Mouse (Mus musculus) limb, embryonic 11.5 days (tissue): ENCODE measurements around the gene BC004004. TPM values are rescaled to one million over a fixed set of nuclear protein-coding genes. Genes with fewer than 3 reads are reported as not detected.
"Not testable (repeated sequence)": the region's sequence is repeated elsewhere in the genome, so short reads cannot be mapped to it uniquely, and the experiment has no call there.

ENCODE experiments used
- ATAC-seq: fragments of 200-750 bp; cut with Nextera tagmentation; 2 replicates; pipeline ENCODE4 v1.8.0; 2017; ENCODE audit warnings: low read depth; ENCODE audit not compliant: insufficient number of reproducible peaks, low FRiP score, low TSS enrichment
- DNase-seq: peaks from one replicate; pipeline ENCODE4 v3.0.0-alpha.2; 2015; ENCODE audit warnings: low spot score
- H3K27ac ChIP-seq: fragments of 300-500 bp; sonication (generic); replicated peaks from 2 replicates; pipeline ENCODE4 v1.5.1; 2014; ENCODE audit warnings: low read depth, mild to moderate bottlenecking, low read length
- H3K27me3 ChIP-seq: fragments of 300-500 bp; sonication (generic); 2 replicates; pipeline ENCODE4 v1.6.1; 2014; ENCODE audit warnings: mild to moderate bottlenecking, low read length, mixed read lengths; ENCODE audit not compliant: control insufficient read depth, insufficient read depth
- H3K36me3 ChIP-seq: fragments of 300-500 bp; sonication (generic); 2 replicates; pipeline ENCODE4 v1.6.1; 2014; ENCODE audit warnings: mild to moderate bottlenecking, low read length, moderate library complexity, mixed read lengths; ENCODE audit not compliant: control insufficient read depth, insufficient read depth
- H3K4me1 ChIP-seq: fragments of 300-500 bp; sonication (generic); 2 replicates; pipeline ENCODE4 v1.6.1; 2014; ENCODE audit warnings: low read length, mixed read lengths; ENCODE audit not compliant: control insufficient read depth, insufficient read depth
- H3K4me2 ChIP-seq: fragments of 300-500 bp; sonication (generic); 2 replicates; pipeline ENCODE4 v1.6.1; 2014; ENCODE audit warnings: low read depth, mild to moderate bottlenecking, moderate library complexity; ENCODE audit not compliant: severe bottlenecking
- H3K4me3 ChIP-seq: fragments of 300-500 bp; sonication (generic); 2 replicates; pipeline ENCODE4 v1.5.1; 2014; ENCODE audit warnings: low read depth, low read length
- H3K9ac ChIP-seq: fragments of 300-500 bp; sonication (generic); 2 replicates; pipeline ENCODE4 v1.6.1; 2014; ENCODE audit warnings: mild to moderate bottlenecking, low read length
- H3K9me3 ChIP-seq: fragments of 300-500 bp; sonication (generic); 2 replicates; pipeline ENCODE4 v1.6.1; 2016; ENCODE audit warnings: low read length; ENCODE audit not compliant: control insufficient read depth
- WGBS: fragments of 180-500 bp; shearing (Covaris S2); extraction: QIAGEN DNeasy Blood & Tissue Kit; methylation state at CpG from one replicate; pipeline ENCODE4 v1.1.7; 2014; 5-methylcytosine and 5-hydroxymethylcytosine counted together
- polyA plus RNA-seq: library from polyadenylated mRNA; unstranded; fragments of >200 nt; fragmentation: Nextera tagmentation; extraction: Ambion mirVana; gene quantifications from 2 replicates; pipeline ENCODE4 v1.2.1, GENCODE M21; 2014

BC004004 gene
- polyA plus RNA-seq, 1 experiment from 2014 or later = 50.0 TPM

DNA sequence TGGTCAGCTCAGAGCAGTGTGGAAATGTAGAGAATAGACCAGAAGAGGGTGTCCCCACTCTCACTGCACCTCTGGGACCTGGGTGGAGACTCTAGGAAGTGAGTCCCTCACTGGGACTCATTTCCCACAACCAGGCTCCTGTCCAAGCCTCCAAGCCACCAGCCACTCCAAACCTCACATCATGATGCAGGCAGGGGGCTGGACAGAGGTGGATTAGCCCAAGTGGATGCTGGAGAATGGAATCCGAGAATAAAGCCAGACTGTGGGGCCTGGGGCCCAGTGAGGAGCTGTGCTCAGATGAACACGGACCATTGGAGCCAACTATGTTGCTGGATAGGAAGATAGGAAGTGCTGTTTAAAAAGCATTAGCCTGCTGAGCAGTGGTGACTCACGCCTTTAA, 48.3 kb downstream of the BC004004 start:
- H3K4me2 ChIP-seq = no peak overlapping the region

DNA sequence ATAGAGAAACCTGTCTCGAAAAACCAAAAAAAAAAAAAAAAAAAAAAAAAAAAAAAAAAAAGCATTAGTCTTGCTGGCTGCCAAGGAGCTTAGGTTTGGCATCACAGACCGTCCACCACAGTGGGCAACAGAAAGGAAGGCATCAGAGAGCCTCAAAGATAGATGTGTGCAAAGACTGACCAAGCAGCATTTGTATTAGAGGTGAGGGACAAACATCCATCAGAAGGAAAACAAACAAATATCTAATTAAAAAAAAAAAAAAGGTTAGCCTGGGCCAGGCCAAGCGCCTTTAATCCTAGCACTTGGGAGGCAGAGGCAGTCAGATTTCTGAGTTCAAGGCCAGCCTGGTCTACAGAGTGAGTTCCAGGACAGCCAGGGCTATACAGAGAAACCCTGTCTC, 48.8 kb downstream of the BC004004 start, which contains the start of gene Pi16:
Gene Pi16 (plus strand): TSS at position 301 of the 400 bp plus-strand sequence.
- not testable (repeated sequence) for H3K4me1 ChIP-seq, ATAC-seq, H3K4me2 ChIP-seq, H3K9ac ChIP-seq, H3K4me3 ChIP-seq, H3K9me3 ChIP-seq, H3K27ac ChIP-seq, DNase-seq, H3K36me3 ChIP-seq
- H3K27me3 ChIP-seq = peaks cover 18% of the 10 kb centered on the region
- WGBS = 88% methylated on average over 3 of the region's 3 CpGs

More for the DNA sequence above, 48.3 kb downstream of the BC004004 start:
- Histone ChIP-seq H3K9ac (no peak overlapping the region), H3K27me3 (peaks cover 13% of the 10 kb centered on the region), H3K9me3 (0 out of 2 replicates have a peak, but pooled peaks cover 4% of the 10 kb centered on the region), H3K4me1 (peaks cover under 1% of the 10 kb centered on the region; the same call in 1 of the 2 replicates), H3K4me3 (no peak overlapping the region), H3K27ac (no peak overlapping the region), H3K36me3 (no peaks in the 10 kb centered on the region)
- ATAC-seq (no peak), DNase-seq (no peak)
- 68% methylated on average over 3 of the region's 3 CpGs for WGBS

DNA sequence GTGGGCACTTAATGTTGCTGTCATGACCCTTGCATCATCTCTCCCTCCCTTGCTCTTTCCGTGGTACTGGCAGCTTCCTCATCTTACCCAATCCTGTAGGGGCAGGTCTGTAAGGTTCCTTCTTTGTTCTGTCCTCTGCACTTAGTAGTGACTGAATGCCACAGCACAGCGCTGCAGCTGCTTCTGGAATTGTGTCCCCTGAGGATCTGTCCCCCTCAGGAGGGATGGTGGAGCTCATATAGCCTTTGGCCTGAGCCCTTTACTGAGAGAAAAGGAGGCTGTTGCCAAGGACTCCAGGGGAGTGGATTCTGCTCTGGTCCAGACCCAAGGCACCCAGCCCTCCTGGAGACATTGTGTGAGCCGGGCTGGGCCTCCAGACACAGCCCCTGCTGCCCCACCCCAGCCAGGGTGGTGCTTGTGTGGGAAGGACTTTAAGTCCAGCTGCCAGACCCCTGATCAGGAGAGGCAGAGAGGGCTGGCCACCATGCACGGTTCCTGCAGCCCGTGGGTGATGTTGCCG, 50.2 kb downstream of the BC004004 start:
- Histone ChIP-seq H3K4me2 (no peak overlapping the region), H3K4me3 (no peak overlapping the region), H3K27ac (no peak overlapping the region), H3K9me3 (no peaks in the 10 kb centered on the region), H3K4me1 (peaks cover 8% of the 10 kb centered on the region), H3K36me3 (no peaks in the 10 kb centered on the region), H3K9ac (no peak overlapping the region), H3K27me3 (peaks cover 26% of the 10 kb centered on the region)
- ATAC-seq = no peak
- DNase-seq = no peak
- WGBS = 51% methylated on average over 6 of the region's 6 CpGs

DNA sequence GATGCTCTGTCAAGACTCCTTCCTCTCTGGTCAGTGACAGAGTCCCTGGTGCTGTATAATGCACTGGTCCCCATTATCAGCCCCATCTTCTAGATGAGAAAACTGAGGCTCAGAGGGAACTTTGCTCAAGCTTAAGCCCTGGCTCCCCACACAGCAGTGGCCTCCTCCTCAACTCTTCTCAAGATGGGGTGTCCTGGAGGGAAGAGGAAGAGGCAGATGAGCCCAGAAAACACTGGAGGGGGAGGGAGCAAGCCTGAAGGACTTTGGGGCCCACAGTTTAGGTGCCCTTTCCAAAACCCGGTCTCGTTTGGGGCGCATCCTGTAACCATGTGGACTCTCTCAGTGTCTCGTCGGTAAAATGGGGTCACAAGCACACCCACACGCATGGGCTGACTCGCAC, 50.9 kb downstream of the BC004004 start:
- H3K9ac ChIP-seq = no peak overlapping the region
- H3K27ac ChIP-seq = no peak overlapping the region
- peaks cover 8% of the 10 kb centered on the region for H3K4me1 ChIP-seq
- no peaks in the 10 kb centered on the region for H3K36me3 ChIP-seq
- H3K27me3 ChIP-seq = peaks cover 26% of the 10 kb centered on the region
- WGBS = 91% methylated on average over 7 of the region's 7 CpGs
- H3K4me3 ChIP-seq = no peak overlapping the region
- no peaks in the 10 kb centered on the region for H3K9me3 ChIP-seq
- no peak for ATAC-seq
- no peak for DNase-seq
- H3K4me2 ChIP-seq = no peak overlapping the region

DNA sequence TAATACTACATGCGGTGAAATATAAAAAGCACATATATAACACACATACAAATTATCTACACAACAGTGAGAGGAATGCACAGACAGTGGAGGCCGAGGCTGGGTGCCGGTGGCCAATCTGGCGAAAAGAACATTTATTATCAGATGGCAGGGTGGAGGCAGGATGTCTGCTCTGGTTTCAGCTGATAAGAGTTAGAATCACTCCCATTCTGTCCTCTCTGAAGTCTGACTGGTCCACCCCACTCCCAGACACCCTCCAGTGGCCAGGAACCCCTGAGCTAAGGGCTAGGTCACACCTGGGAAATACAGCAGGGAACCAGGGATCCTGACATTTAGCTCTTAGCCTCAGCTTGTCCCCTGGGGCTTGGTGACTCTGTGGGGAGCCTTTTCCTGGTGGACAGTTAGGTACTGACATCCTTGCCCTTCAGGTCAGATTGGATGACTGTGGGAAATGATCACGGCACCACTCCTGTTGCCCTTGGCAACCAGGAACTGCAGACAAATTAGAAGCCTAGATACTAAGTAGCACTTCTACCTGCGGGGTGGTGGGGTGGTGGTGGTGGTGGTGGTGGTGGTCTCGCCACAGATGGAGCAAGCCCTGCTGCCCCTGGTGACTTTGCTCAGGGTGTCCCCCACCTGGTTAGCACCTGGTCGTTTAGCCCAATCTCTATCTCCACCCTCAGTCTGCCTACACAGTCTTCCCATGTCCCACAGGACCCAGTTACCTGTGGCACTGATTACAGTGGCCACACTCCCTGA, 51.5 kb downstream of the BC004004 start:
- no peak overlapping the region for H3K27ac ChIP-seq
- peaks cover 26% of the 10 kb centered on the region for H3K27me3 ChIP-seq
- H3K36me3 ChIP-seq = no peaks in the 10 kb centered on the region
- H3K4me1 ChIP-seq = peaks cover 8% of the 10 kb centered on the region
- 61% methylated on average over 8 of the region's 8 CpGs for WGBS
- DNase-seq = no peak
- no peaks in the 10 kb centered on the region for H3K9me3 ChIP-seq
- H3K4me3 ChIP-seq = no peak overlapping the region
- no peak for ATAC-seq
- H3K4me2 ChIP-seq = no peak overlapping the region
- no peak overlapping the region for H3K9ac ChIP-seq

DNA sequence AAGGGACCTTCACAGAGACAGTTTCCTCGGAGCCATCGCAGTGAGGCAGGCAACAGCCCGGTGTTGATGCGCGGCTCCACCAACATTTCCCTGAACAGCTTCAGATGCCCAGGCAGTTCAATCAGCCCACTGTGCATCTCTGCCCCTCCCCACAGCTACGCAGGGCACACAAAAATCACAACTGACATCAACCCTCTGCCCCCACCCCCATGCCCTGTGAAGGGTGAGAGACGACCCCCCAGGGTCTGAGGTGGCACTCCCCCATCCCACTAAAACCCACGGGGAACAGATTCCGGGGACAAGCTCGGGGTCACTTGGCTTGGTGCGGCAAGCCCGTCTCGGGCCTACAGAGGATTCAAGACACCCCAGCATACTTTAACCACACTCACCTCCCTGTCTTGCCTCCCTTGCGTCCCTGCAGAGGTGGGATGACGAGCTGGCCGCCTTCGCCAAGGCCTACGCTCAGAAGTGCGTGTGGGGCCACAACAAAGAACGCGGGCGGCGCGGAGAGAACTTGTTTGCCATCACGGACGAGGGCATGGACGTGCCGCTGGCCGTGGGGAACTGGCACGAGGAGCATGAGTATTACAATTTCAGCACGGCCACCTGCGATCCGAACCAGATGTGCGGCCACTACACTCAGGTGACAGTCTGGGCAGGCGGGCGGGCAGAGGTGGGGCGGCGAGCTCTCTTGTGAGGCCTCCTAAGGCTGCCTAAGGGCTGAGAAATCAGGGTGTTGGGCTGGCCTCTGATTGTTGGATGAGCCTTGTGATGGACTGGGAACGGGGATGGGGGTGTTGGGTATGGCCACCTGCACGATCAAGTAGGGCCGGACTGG, 53.4 kb downstream of the BC004004 start:
- Histone ChIP-seq H3K36me3 (no peaks in the 10 kb centered on the region), H3K9me3 (no peaks in the 10 kb centered on the region), H3K27me3 (peaks cover 29% of the 10 kb centered on the region), H3K4me1 (peaks cover 8% of the 10 kb centered on the region), H3K27ac (no peak overlapping the region), H3K4me3 (peak overlapping the region; percentile 5; the same call in 1 of the 2 replicates), H3K9ac (no peak overlapping the region; the same call in 1 of the 2 replicates), H3K4me2 (peak overlapping the region; percentile 29; the same call in 1 of the 2 replicates)
- WGBS = 9% methylated on average over 41 of the region's 41 CpGs
- ATAC-seq = no peak; the same call in 1 of the 2 replicates
- DNase-seq = peak; percentile 52

DNA sequence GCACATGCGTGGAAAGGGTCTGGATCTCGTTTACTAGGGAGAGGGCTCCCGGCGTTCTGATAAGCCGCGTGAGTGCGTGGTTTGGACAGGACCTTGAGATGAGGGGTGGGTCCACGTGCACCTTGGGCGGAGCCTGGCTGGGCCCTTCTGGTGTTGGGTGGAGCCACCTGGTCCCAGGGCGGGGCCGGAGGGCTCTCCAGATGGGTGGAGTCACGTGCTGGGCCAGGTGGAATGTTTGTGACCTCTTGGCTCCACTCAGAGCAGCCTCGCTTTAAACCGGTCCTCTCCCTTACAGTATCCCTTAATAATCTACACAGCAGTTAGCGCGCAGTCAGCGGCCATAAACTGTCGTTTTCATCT, 54.0 kb downstream of the BC004004 start:
- peak overlapping the region; percentile 29; the same call in 1 of the 2 replicates for H3K4me2 ChIP-seq
- H3K36me3 ChIP-seq = no peaks in the 10 kb centered on the region
- WGBS = 5% methylated on average over 18 of the region's 18 CpGs
- no peaks in the 10 kb centered on the region for H3K9me3 ChIP-seq
- no peak overlapping the region for H3K27ac ChIP-seq
- peak overlapping the region; percentile 5; the same call in 1 of the 2 replicates for H3K4me3 ChIP-seq
- peak; percentile 68 for DNase-seq
- peak; percentile 56; the same call in 1 of the 2 replicates for ATAC-seq
- peaks cover 8% of the 10 kb centered on the region for H3K4me1 ChIP-seq
- H3K27me3 ChIP-seq = peaks cover 33% of the 10 kb centered on the region
- H3K9ac ChIP-seq = no peak overlapping the region

DNA sequence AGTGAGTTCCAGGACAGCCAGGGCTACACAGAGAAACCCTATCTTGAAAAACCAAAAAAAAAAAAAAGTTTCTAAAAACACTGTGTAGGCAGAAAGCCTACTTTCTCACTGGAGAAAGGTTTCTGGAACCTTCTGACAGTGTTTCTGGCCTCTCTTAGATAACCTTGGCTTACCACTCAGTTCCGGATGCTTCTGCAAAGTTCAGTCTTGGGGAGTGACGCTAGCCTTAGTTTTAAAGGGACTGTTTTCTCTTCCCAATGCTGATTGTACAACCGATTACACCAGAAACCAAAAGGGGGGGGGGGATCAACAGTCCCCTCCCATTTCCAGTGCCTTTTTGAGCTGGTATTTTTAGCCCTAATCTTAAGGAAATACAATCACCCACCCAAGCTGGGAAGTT, 55.0 kb downstream of the BC004004 start:
- Histone ChIP-seq H3K9ac (no peak overlapping the region), H3K27me3 (peaks cover 34% of the 10 kb centered on the region), H3K27ac (no peak overlapping the region), H3K4me1 (peaks cover 8% of the 10 kb centered on the region), H3K4me2 (no peak overlapping the region), H3K36me3 (no peaks in the 10 kb centered on the region), H3K4me3 (no peak overlapping the region), H3K9me3 (no peaks in the 10 kb centered on the region)
- DNase-seq = no peak
- WGBS = 92% methylated on average over 3 of the region's 3 CpGs
- ATAC-seq = no peak
